Mouse (Mus musculus) CD4-positive, CD25-positive, alpha-beta regulatory T cell, adult 9 weeks (primary cell): ENCODE results near the gene Asb12. TPM values are rescaled to one million over a fixed set of nuclear protein-coding genes. Genes with fewer than 3 reads are reported as not detected.

Source experiments
- polyA plus RNA-seq: library from polyadenylated mRNA; unstranded; fragments of 100-300 nt; shearing (Covaris generic); gene quantifications from one replicate; pipeline ENCODE4 v1.2.1, GENCODE M21; 2017

Gene Asb12
- polyA plus RNA-seq = not detected

DNA sequence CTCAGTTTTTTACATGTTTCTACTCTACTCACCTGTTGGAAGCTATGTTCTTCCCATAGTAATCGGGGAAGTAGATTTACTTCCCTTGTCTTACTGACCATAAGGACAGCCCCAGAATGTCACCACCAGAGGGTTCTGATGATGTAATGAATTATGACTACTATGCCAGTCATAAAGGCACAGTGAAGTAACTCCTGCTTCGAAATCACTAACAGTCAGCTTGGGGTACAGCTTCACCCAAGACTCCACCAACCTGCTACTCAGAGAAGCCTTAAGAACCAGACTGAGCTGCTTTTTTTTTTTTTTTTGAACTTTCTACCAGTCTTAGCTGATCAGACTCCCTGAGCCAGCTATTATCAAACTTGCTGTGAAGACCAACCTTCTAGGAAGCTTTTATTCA lies at the start of gene Asb12, which contains the start of gene Pfn5:
Asb12 (minus strand) TSS at position 101 of the 400 bp plus-strand sequence.
Pfn5 (plus strand) TSS at position 218 of the 400 bp plus-strand sequence.

DNA sequence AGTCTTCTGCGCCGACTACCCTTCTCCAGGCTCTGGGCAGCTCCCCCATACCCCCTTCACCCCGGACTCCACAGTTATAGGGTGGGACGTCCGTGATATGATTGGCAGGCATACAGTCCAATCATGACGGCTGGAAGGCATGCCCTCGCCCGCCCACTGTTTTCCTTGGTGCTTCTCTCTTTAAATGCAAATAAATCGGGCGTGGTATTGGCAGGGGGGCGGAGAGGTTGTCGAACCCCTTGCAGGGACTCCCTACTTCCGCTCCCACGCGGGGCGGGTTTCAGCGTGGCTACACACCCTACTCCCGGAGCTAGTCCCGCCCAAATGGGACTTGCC lies 113.0 kb downstream of the Asb12 start, which contains the start of gene Amer1:
Amer1 (minus strand) TSS at position 97 of the 336 bp plus-strand sequence.

Other genes with a start within 250 kb of the Asb12 start
- gene Amer1, start 113.1 kb downstream of the Asb12 start, polyA plus RNA-seq = 5.5 TPM
- not detected for gene Pfn5, start 117 bp upstream of the Asb12 start, polyA plus RNA-seq
- 7.0 TPM for gene Zc4h2, start 100.5 kb upstream of the Asb12 start, polyA plus RNA-seq
- gene Zc3h12b, start 153.7 kb upstream of the Asb12 start, polyA plus RNA-seq = 2.3 TPM